Mouse (Mus musculus) brown adipose tissue, adult 24 weeks (tissue): Measurements from ENCODE around the gene Rhox13. TPM values are rescaled to one million over a fixed set of nuclear protein-coding genes. Genes with fewer than 3 reads are reported as not detected.

Source experiments
- H3K27ac ChIP-seq: fragments of 200-500 bp; replicated peaks from 2 replicates; pipeline ENCODE4 v1.5.1; 2012; ENCODE audit warnings: low read depth, mild to moderate bottlenecking, low read length
- H3K4me1 ChIP-seq: fragments of 200-500 bp; 2 replicates; pipeline ENCODE4 v1.6.1; 2012; ENCODE audit warnings: low read length, mixed read lengths; ENCODE audit not compliant: control insufficient read depth, insufficient read depth, insufficient read length
- H3K4me3 ChIP-seq: fragments of 200-500 bp; 2 replicates; pipeline ENCODE4 v1.5.1; 2012; ENCODE audit warnings: low read depth, mild to moderate bottlenecking, low read length, moderate library complexity; ENCODE audit not compliant: insufficient read depth
- polyA plus RNA-seq: library from polyadenylated mRNA; stranded (reverse); fragments of >200 nt; gene quantifications from 2 replicates; pipeline ENCODE4 v1.2.4, GENCODE M21; 2012; ENCODE audit not compliant: missing spikeins, insufficient read depth, insufficient read length

Rhox13 gene
- polyA plus RNA-seq: not detected in 2 replicates

GRCm38 (mm10) chrX:38120982-38121381, at the start of gene Rhox13:
Gene Rhox13, plus strand, starts transcription at chrX:38121219.
- no peak within 1 kb of the TSS for H3K27ac ChIP-seq
- H3K4me1 ChIP-seq: no peaks in the 10 kb centered on the region
- H3K4me3 ChIP-seq: no peak within 1 kb of the TSS

GRCm38 (mm10) chrX:38084226-38084625, 36.8 kb upstream of the Rhox13 start:
- Histone ChIP-seq H3K27ac (no peak overlapping the region), H3K4me1 (no peaks in the 10 kb centered on the region), H3K4me3 (no peak overlapping the region)

GRCm38 (mm10) chrX:38085041-38085440, 36.0 kb upstream of the Rhox13 start, which contains the start of gene Rhox11:
Gene Rhox11, minus strand, starts transcription at chrX:38085141.
- Histone ChIP-seq H3K4me1 (no peaks in the 10 kb centered on the region), H3K27ac (no peak within 1 kb of the TSS), H3K4me3 (no peak within 1 kb of the TSS)

- no peaks in the 10 kb centered on the region for H3K4me1 ChIP-seq
- no peak within 1 kb of the TSS for H3K4me3 ChIP-seq
- H3K27ac ChIP-seq: no peak within 1 kb of the TSS
Observed at GRCm38 (mm10) chrX:38110807-38111206, 10.2 kb upstream of the Rhox13 start, which contains the start of gene Rhox12. Gene Rhox12, minus strand, starts transcription at chrX:38110907.

- Histone ChIP-seq H3K27ac (no peak overlapping the region), H3K4me1 (no peaks in the 10 kb centered on the region), H3K4me3 (no peak overlapping the region)
Observed at GRCm38 (mm10) chrX:38121478-38121877, 459 bp downstream of the Rhox13 start.

- Histone ChIP-seq H3K27ac (no peak overlapping the region), H3K4me3 (no peak overlapping the region), H3K4me1 (no peaks in the 10 kb centered on the region)
Observed at GRCm38 (mm10) chrX:38159097-38159496, 38.1 kb downstream of the Rhox13 start.

- no peaks in the 10 kb centered on the region for H3K4me1 ChIP-seq
- no peak overlapping the region for H3K27ac ChIP-seq
- no peak overlapping the region for H3K4me3 ChIP-seq
Observed at GRCm38 (mm10) chrX:38165315-38165714, 44.3 kb downstream of the Rhox13 start.

GRCm38 (mm10) chrX:38166064-38166463, 45.0 kb downstream of the Rhox13 start:
- H3K27ac ChIP-seq: no peak overlapping the region
- H3K4me3 ChIP-seq: no peak overlapping the region
- H3K4me1 ChIP-seq: no peaks in the 10 kb centered on the region

- Histone ChIP-seq H3K27ac (no peak overlapping the region), H3K4me3 (no peak overlapping the region), H3K4me1 (no peaks in the 10 kb centered on the region)
Observed at GRCm38 (mm10) chrX:38166592-38166991, 45.6 kb downstream of the Rhox13 start.

Other genes starting within 250 kb of the Rhox13 start
- not detected in 2 replicates for gene Rhox8, start 242.3 kb upstream of the Rhox13 start, polyA plus RNA-seq
- not detected in 2 replicates for gene Rhox7b, start 224.0 kb upstream of the Rhox13 start, polyA plus RNA-seq
- not detected in 2 replicates for gene Rhox9, start 219.4 kb upstream of the Rhox13 start, polyA plus RNA-seq
- gene Btg1-ps1, start 102.4 kb upstream of the Rhox13 start, polyA plus RNA-seq: not detected in 2 replicates
- gene Btg1-ps2, start 78.1 kb upstream of the Rhox13 start, polyA plus RNA-seq: not detected in 2 replicates
- gene Rhox10, start 54.7 kb upstream of the Rhox13 start, polyA plus RNA-seq: not detected in 2 replicates
- gene Rhox11, start 36.1 kb upstream of the Rhox13 start, polyA plus RNA-seq: not detected in 2 replicates
- gene Rhox12, start 10.3 kb upstream of the Rhox13 start, polyA plus RNA-seq: not detected in 2 replicates
- gene Zbtb33, start 68.6 kb downstream of the Rhox13 start, polyA plus RNA-seq: 9.1 and 10.9 TPM in 2 replicates
- 0.88 TPM in 1 of 2 replicates, not detected in the other for gene Tmem255a, start 131.2 kb downstream of the Rhox13 start, polyA plus RNA-seq
- gene Atp1b4, start 195.0 kb downstream of the Rhox13 start, polyA plus RNA-seq: not detected in 2 replicates